ENCODE assay signal across 11 mouse cellular contexts in genomic region chr7:79509235-79509607, GRCm38 (mm10). TPM values are rescaled to one million over a fixed set of nuclear protein-coding genes. Genes with fewer than 3 reads are reported as not detected.
A peak's percentile ranks its signal among the peaks of the same experiment; 100 is the strongest.
DNase-seq lines count a peak whose midpoint lies in the region; ATAC-seq and TF ChIP-seq lines count a peak whose summit lies in the region.
"Had no signal": no experiment of that assay in that cellular context is flagged by ENCODE, and none has a peak within 500 bp of the region (broad histone marks: within the 10 kb centered on the region; RNA-seq: fewer than 3 reads in every experiment).

No protein-coding gene starts in this region.

- H3K27ac ChIP-seq in left cerebral cortex, adult 2 months, result peak overlapping the region; percentile 86
- peak overlapping the region; percentile 100 for H3K27ac ChIP-seq in forebrain, embryonic 12.5 days
- peak overlapping the region; percentile 97 for H3K27ac ChIP-seq in hindbrain, postnatal 0 days
- peak overlapping the region; percentile 98 for H3K27ac ChIP-seq in neural tube, embryonic 15.5 days (replicated peaks)
- H3K27ac ChIP-seq: liver, embryonic 14.5 days had no signal

- H3K4me1 ChIP-seq in forebrain, embryonic 12.5 days, result peaks cover 80% of the 10 kb centered on the region
- H3K4me1 ChIP-seq in hindbrain, postnatal 0 days (ENCODE audit: insufficient read depth, low read length), result peaks cover 19% of the 10 kb centered on the region
- H3K4me1 ChIP-seq in neural tube, embryonic 15.5 days, result peaks cover 83% of the 10 kb centered on the region

- 7% methylated on average over 6 of the region's 6 CpGs for WGBS in forebrain, embryonic 12.5 days
- 12% methylated on average over 6 of the region's 6 CpGs for WGBS in hindbrain, postnatal 0 days
- WGBS in neural tube, embryonic 15.5 days, result 6% methylated on average over 6 of the region's 6 CpGs

- no peaks in the 10 kb centered on the region for H3K9me3 ChIP-seq in forebrain, embryonic 12.5 days
- no peaks in the 10 kb centered on the region for H3K9me3 ChIP-seq in hindbrain, postnatal 0 days (ENCODE audit: low read length)
- H3K9me3 ChIP-seq in neural tube, embryonic 15.5 days (replicated peaks), result no peaks in the 10 kb centered on the region

- no peak for TF ChIP-seq CTCF in left cerebral cortex, adult 2 months (IDR thresholded peaks at IDR 0.05)
- TF ChIP-seq CTCF in hindbrain, postnatal 0 days (IDR thresholded peaks at IDR 0.05; ENCODE audit: low read depth), result no peak

- H3K4me3 ChIP-seq in left cerebral cortex, adult 2 months, result peak overlapping the region; percentile 88
- peak overlapping the region; percentile 95 for H3K4me3 ChIP-seq in forebrain, embryonic 12.5 days (replicated peaks)
- peak overlapping the region; percentile 89 for H3K4me3 ChIP-seq in hindbrain, postnatal 0 days (ENCODE audit: low read length)
- peak overlapping the region; percentile 74 for H3K4me3 ChIP-seq in neural tube, embryonic 15.5 days (replicated peaks)

- H3K36me3 ChIP-seq in forebrain, embryonic 12.5 days (replicated peaks), result peaks cover 53% of the 10 kb centered on the region
- no peaks in the 10 kb centered on the region; the same call in 1 of the 2 replicates for H3K36me3 ChIP-seq in hindbrain, postnatal 0 days (ENCODE audit: insufficient read depth, low read length)
- no peaks in the 10 kb centered on the region for H3K36me3 ChIP-seq in neural tube, embryonic 15.5 days

- intact Hi-C loops in left cerebral cortex, adult 2 months (cut with DNase I), result no loop called here
- intact Hi-C loops in left cerebral cortex, postnatal 10 days (cut with DNase I), result no loop called here

- DNase-seq in left cerebral cortex, adult 2 months (ENCODE audit: extremely low spot score in 1 of 2, low spot score in 2 of 2), result no peak
- DNase-seq in left cerebral cortex, postnatal 10 days (ENCODE audit: extremely low spot score in 1 of 2, low spot score in 2 of 2), result no peak
- no peak for DNase-seq in hindbrain, postnatal 0 days (ENCODE audit: low spot score)
- no peak for DNase-seq in cerebellum, postnatal 36 days
- DNase-seq in ovary, postnatal 10 days (ENCODE audit: low spot score), result no peak
- DNase-seq: gastrocnemius, postnatal 25 days; kidney, adult 9 months; thymus, adult 18-20 months had no signal

- H3K9ac ChIP-seq in forebrain, embryonic 12.5 days, result peak overlapping the region; percentile 100
- H3K9ac ChIP-seq in hindbrain, postnatal 0 days (replicated peaks; ENCODE audit: low read length), result peak overlapping the region; percentile 98
- peak overlapping the region; percentile 97 for H3K9ac ChIP-seq in neural tube, embryonic 15.5 days (replicated peaks)
- H3K9ac ChIP-seq: liver, embryonic 14.5 days had no signal

- peaks cover 36% of the 10 kb centered on the region for H3K27me3 ChIP-seq in forebrain, embryonic 12.5 days
- no peaks in the 10 kb centered on the region for H3K27me3 ChIP-seq in hindbrain, postnatal 0 days (ENCODE audit: insufficient read depth, low read length)
- peaks cover 5% of the 10 kb centered on the region; the same call in 1 of the 2 replicates for H3K27me3 ChIP-seq in neural tube, embryonic 15.5 days (replicated peaks)

- H3K4me2 ChIP-seq in forebrain, embryonic 12.5 days, result peak overlapping the region; percentile 94
- peak overlapping the region; percentile 93 for H3K4me2 ChIP-seq in hindbrain, postnatal 0 days (ENCODE audit: low read depth, low read length)
- peak overlapping the region; percentile 87 for H3K4me2 ChIP-seq in neural tube, embryonic 15.5 days

- ATAC-seq in forebrain, embryonic 12.5 days (ENCODE audit: low FRiP score), result no peak
- no peak for ATAC-seq in hindbrain, postnatal 0 days
- ATAC-seq in neural tube, embryonic 15.5 days (ENCODE audit: low FRiP score), result no peak

RNA-seq across cellular contexts. Expression of gene Polg, which starts 43.1 kb away (rescaled TPM):
- total RNA-seq in left cerebral cortex, adult 2 months (2021), result 100 to 1,000 TPM in 1 of 2 experiments, 10 to 100 TPM in 1; 86.7 to 100 TPM
- 10 to 100 TPM; 85.9 to 88.7 TPM for total RNA-seq in left cerebral cortex, postnatal 10 days (2021)
- polyA plus RNA-seq in forebrain, embryonic 12.5 days (2016; fragmentation: Nextera tagmentation; extraction: Ambion mirVana), result 41.7 and 45.1 TPM in 2 replicates
- total RNA-seq in hindbrain, postnatal 0 days (2014; rRNA removed), result 60.0 and 79.5 TPM in 2 replicates
- polyA plus RNA-seq in hindbrain, postnatal 0 days (2015; fragmentation: Nextera tagmentation; extraction: Ambion mirVana), result 23.8 and 23.9 TPM in 2 replicates
- 24.2 and 25.0 TPM in 2 replicates for polyA plus RNA-seq in neural tube, embryonic 15.5 days (2015; fragmentation: Nextera tagmentation; extraction: Ambion mirVana)
